Mouse (Mus musculus) limb, embryonic 11.5 days (tissue): ENCODE results near the gene Zfp280d. TPM values are rescaled to one million over a fixed set of nuclear protein-coding genes. Genes with fewer than 3 reads are reported as not detected.
"Not testable (repeated sequence)": the region's sequence is repeated elsewhere in the genome, so short reads cannot be mapped to it uniquely, and the experiment has no call there.

Experiments
- ATAC-seq: fragments of 200-750 bp; cut with Nextera tagmentation; 2 replicates; pipeline ENCODE4 v1.8.0; 2017; ENCODE audit warnings: low read depth; ENCODE audit not compliant: insufficient number of reproducible peaks, low FRiP score, low TSS enrichment
- DNase-seq: peaks from one replicate; pipeline ENCODE4 v3.0.0-alpha.2; 2015; ENCODE audit warnings: low spot score
- H3K27ac ChIP-seq: fragments of 300-500 bp; sonication (generic); replicated peaks from 2 replicates; pipeline ENCODE4 v1.5.1; 2014; ENCODE audit warnings: low read depth, mild to moderate bottlenecking, low read length
- H3K27me3 ChIP-seq: fragments of 300-500 bp; sonication (generic); 2 replicates; pipeline ENCODE4 v1.6.1; 2014; ENCODE audit warnings: mild to moderate bottlenecking, low read length, mixed read lengths; ENCODE audit not compliant: control insufficient read depth, insufficient read depth
- H3K36me3 ChIP-seq: fragments of 300-500 bp; sonication (generic); 2 replicates; pipeline ENCODE4 v1.6.1; 2014; ENCODE audit warnings: mild to moderate bottlenecking, low read length, moderate library complexity, mixed read lengths; ENCODE audit not compliant: control insufficient read depth, insufficient read depth
- H3K4me1 ChIP-seq: fragments of 300-500 bp; sonication (generic); 2 replicates; pipeline ENCODE4 v1.6.1; 2014; ENCODE audit warnings: low read length, mixed read lengths; ENCODE audit not compliant: control insufficient read depth, insufficient read depth
- H3K4me2 ChIP-seq: fragments of 300-500 bp; sonication (generic); 2 replicates; pipeline ENCODE4 v1.6.1; 2014; ENCODE audit warnings: low read depth, mild to moderate bottlenecking, moderate library complexity; ENCODE audit not compliant: severe bottlenecking
- H3K4me3 ChIP-seq: fragments of 300-500 bp; sonication (generic); 2 replicates; pipeline ENCODE4 v1.5.1; 2014; ENCODE audit warnings: low read depth, low read length
- H3K9ac ChIP-seq: fragments of 300-500 bp; sonication (generic); 2 replicates; pipeline ENCODE4 v1.6.1; 2014; ENCODE audit warnings: mild to moderate bottlenecking, low read length
- H3K9me3 ChIP-seq: fragments of 300-500 bp; sonication (generic); 2 replicates; pipeline ENCODE4 v1.6.1; 2016; ENCODE audit warnings: low read length; ENCODE audit not compliant: control insufficient read depth
- WGBS: fragments of 180-500 bp; shearing (Covaris S2); extraction: QIAGEN DNeasy Blood & Tissue Kit; methylation state at CpG from one replicate; pipeline ENCODE4 v1.1.7; 2014; 5-methylcytosine and 5-hydroxymethylcytosine counted together
- polyA plus RNA-seq: library from polyadenylated mRNA; unstranded; fragments of >200 nt; fragmentation: Nextera tagmentation; extraction: Ambion mirVana; gene quantifications from 2 replicates; pipeline ENCODE4 v1.2.1, GENCODE M21; 2014

The Zfp280d gene
- polyA plus RNA-seq, 1 experiment from 2014 or later = 53.1 TPM

- ATAC-seq = no peak
- 57% methylated on average over 4 of the region's 4 CpGs for WGBS
- H3K4me2 ChIP-seq = no peak overlapping the region
Observed at GRCm38 (mm10) chr9:72400121-72400520, 125.5 kb downstream of the Zfp280d start.

GRCm38 (mm10) chr9:72401769-72402168, 127.1 kb downstream of the Zfp280d start:
- not testable (repeated sequence) for H3K4me3 ChIP-seq, ATAC-seq, H3K27ac ChIP-seq, H3K4me2 ChIP-seq, H3K9me3 ChIP-seq, H3K36me3 ChIP-seq, H3K4me1 ChIP-seq, H3K9ac ChIP-seq, DNase-seq, H3K27me3 ChIP-seq
- WGBS = 77% methylated on average over 4 of the region's 4 CpGs

More at GRCm38 (mm10) chr9:72400121-72400520, 125.5 kb downstream of the Zfp280d start:
- H3K27ac ChIP-seq = no peak overlapping the region
- H3K9me3 ChIP-seq = no peaks in the 10 kb centered on the region
- H3K4me3 ChIP-seq = no peak overlapping the region
- no peak overlapping the region for H3K9ac ChIP-seq
- no peaks in the 10 kb centered on the region for H3K36me3 ChIP-seq
- H3K27me3 ChIP-seq = no peaks in the 10 kb centered on the region
- H3K4me1 ChIP-seq = no peaks in the 10 kb centered on the region
- DNase-seq = no peak

- DNase-seq (no peak), ATAC-seq (no peak)
- Histone ChIP-seq H3K27me3 (no peaks in the 10 kb centered on the region), H3K27ac (no peak overlapping the region), H3K9me3 (no peaks in the 10 kb centered on the region), H3K4me3 (no peak overlapping the region), H3K36me3 (no peaks in the 10 kb centered on the region), H3K4me2 (no peak overlapping the region), H3K9ac (no peak overlapping the region), H3K4me1 (0 out of 2 replicates have a peak, but pooled peaks cover 3% of the 10 kb centered on the region)
- 80% methylated on average over 6 of the region's 6 CpGs for WGBS
Observed at GRCm38 (mm10) chr9:72403421-72403820, 128.8 kb downstream of the Zfp280d start.

- ATAC-seq = no peak
- no peak for DNase-seq
- Histone ChIP-seq H3K4me3 (no peak overlapping the region), H3K9me3 (no peaks in the 10 kb centered on the region), H3K27ac (no peak overlapping the region), H3K27me3 (no peaks in the 10 kb centered on the region), H3K9ac (no peak overlapping the region), H3K4me2 (no peak overlapping the region), H3K36me3 (no peaks in the 10 kb centered on the region), H3K4me1 (0 out of 2 replicates have a peak, but pooled peaks cover 3% of the 10 kb centered on the region)
- WGBS = 83% methylated on average over 8 of the region's 8 CpGs
Observed at GRCm38 (mm10) chr9:72404446-72404845, 129.8 kb downstream of the Zfp280d start.

- DNase-seq (no peak), ATAC-seq (no peak)
- H3K4me1 ChIP-seq = 0 out of 2 replicates have a peak, but pooled peaks cover 3% of the 10 kb centered on the region
- no peaks in the 10 kb centered on the region for H3K27me3 ChIP-seq
- 67% methylated on average over 3 of the region's 3 CpGs for WGBS
- H3K9ac ChIP-seq = no peak overlapping the region
- no peaks in the 10 kb centered on the region for H3K36me3 ChIP-seq
- H3K4me3 ChIP-seq = no peak overlapping the region
- no peaks in the 10 kb centered on the region for H3K9me3 ChIP-seq
- H3K27ac ChIP-seq = no peak overlapping the region
- no peak overlapping the region for H3K4me2 ChIP-seq
Observed at GRCm38 (mm10) chr9:72404934-72405333, 130.3 kb downstream of the Zfp280d start.

- Histone ChIP-seq H3K4me2 (no peak overlapping the region), H3K9ac (no peak overlapping the region), H3K4me1 (0 out of 2 replicates have a peak, but pooled peaks cover 3% of the 10 kb centered on the region), H3K4me3 (no peak overlapping the region), H3K27ac (no peak overlapping the region), H3K36me3 (no peaks in the 10 kb centered on the region), H3K9me3 (no peaks in the 10 kb centered on the region), H3K27me3 (no peaks in the 10 kb centered on the region)
- WGBS = 79% methylated on average over 9 of the region's 9 CpGs
- no peak for DNase-seq
- no peak for ATAC-seq
Observed at GRCm38 (mm10) chr9:72405882-72406638, 131.4 kb downstream of the Zfp280d start.

GRCm38 (mm10) chr9:72408131-72408586, 133.5 kb downstream of the Zfp280d start:
- Histone ChIP-seq H3K9me3 (no peaks in the 10 kb centered on the region), H3K27ac (no peak overlapping the region), H3K4me3 (no peak overlapping the region), H3K4me1 (0 out of 2 replicates have a peak, but pooled peaks cover 3% of the 10 kb centered on the region), H3K36me3 (no peaks in the 10 kb centered on the region), H3K9ac (peak overlapping the region; percentile 43; the same call in 1 of the 2 replicates), H3K4me2 (peak overlapping the region; percentile 15), H3K27me3 (no peaks in the 10 kb centered on the region)
- no peak for ATAC-seq
- DNase-seq = peak; percentile 92
- 20% methylated on average over 12 of the region's 12 CpGs for WGBS

GRCm38 (mm10) chr9:72409381-72410225, 134.9 kb downstream of the Zfp280d start:
- 0 out of 2 replicates have a peak, but pooled peaks cover 3% of the 10 kb centered on the region for H3K4me1 ChIP-seq
- no peak overlapping the region for H3K4me3 ChIP-seq
- no peaks in the 10 kb centered on the region for H3K36me3 ChIP-seq
- no peaks in the 10 kb centered on the region for H3K9me3 ChIP-seq
- no peak overlapping the region for H3K27ac ChIP-seq
- H3K4me2 ChIP-seq = no peak overlapping the region
- no peaks in the 10 kb centered on the region for H3K27me3 ChIP-seq
- H3K9ac ChIP-seq = no peak overlapping the region
- DNase-seq (no peak), ATAC-seq (no peak)
- 64% methylated on average over 15 of the region's 15 CpGs for WGBS
